Mouse (Mus musculus): ENCODE data around the gene Bex4. TPM values are rescaled to one million over a fixed set of nuclear protein-coding genes. Genes with fewer than 3 reads are reported as not detected.
"Not testable (repeated sequence)": the region's sequence is repeated elsewhere in the genome, so short reads cannot be mapped to it uniquely, and the experiment has no call there.

Gene Bex4
- 128 and 138 TPM in 2 replicates for polyA plus RNA-seq (2014; fragmentation: Nextera tagmentation; extraction: Ambion mirVana)

DNA sequence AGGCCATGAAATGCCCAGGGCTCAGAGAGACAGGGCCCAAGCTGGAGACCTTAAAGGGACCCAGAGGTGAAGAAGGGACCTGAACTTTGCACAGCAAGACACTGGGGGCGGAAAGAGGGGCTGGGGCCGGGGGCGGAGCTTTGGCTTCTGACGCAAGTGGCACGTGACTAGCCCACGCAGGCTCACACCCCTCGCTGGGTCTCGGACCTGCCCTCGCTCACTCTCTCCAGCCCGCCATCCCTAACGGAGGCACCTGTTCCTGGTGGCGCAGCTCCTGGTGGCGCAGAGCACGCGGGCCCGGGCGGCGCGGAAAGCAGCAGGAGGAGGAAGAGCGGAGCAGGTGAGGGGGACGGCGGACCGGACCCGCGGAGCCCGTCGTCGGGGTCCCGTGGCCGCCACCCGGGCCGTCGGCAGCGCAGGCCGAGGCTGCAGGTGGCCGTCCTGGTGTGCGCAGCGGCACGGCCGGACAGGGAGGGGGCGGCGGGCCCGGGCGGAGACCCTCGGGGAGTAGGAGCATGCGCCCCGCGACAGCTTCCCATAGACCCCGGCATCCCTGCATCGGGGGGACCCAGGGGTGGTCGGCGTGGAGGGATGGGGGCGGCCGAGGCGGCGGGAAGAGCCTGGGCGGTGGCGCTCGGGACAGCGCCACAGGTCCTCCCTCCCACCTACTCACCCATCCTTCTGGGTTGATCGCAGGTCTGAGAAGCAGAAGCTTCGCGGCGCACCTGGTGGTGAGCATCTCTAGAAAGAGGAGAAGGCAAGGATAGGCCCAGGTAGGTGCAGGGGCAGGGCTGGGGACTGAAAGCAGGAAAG lies at the start of gene Bex4:
Bex4 (plus strand) TSS at position 170 of the 813 bp plus-strand sequence.
- 0% methylated on average over 5 of the region's 64 CpGs for WGBS
- Histone ChIP-seq H3K4me2 (peak within 1 kb of the TSS; percentile 49), H3K4me3 (ENCODE audit: low read depth, low read length) (peak within 1 kb of the TSS; percentile 29)
- not testable (repeated sequence) for H3K27me3 ChIP-seq (ENCODE audit: insufficient read depth, low read length); H3K4me1 ChIP-seq (ENCODE audit: insufficient read depth); H3K9me3 ChIP-seq (ENCODE audit: low read depth, low read length); H3K36me3 ChIP-seq (ENCODE audit: insufficient read depth); DNase-seq; H3K9ac ChIP-seq; H3K27ac ChIP-seq (ENCODE audit: low read depth)
- ATAC-seq (ENCODE audit: insufficient read depth): peak; percentile 92

DNA sequence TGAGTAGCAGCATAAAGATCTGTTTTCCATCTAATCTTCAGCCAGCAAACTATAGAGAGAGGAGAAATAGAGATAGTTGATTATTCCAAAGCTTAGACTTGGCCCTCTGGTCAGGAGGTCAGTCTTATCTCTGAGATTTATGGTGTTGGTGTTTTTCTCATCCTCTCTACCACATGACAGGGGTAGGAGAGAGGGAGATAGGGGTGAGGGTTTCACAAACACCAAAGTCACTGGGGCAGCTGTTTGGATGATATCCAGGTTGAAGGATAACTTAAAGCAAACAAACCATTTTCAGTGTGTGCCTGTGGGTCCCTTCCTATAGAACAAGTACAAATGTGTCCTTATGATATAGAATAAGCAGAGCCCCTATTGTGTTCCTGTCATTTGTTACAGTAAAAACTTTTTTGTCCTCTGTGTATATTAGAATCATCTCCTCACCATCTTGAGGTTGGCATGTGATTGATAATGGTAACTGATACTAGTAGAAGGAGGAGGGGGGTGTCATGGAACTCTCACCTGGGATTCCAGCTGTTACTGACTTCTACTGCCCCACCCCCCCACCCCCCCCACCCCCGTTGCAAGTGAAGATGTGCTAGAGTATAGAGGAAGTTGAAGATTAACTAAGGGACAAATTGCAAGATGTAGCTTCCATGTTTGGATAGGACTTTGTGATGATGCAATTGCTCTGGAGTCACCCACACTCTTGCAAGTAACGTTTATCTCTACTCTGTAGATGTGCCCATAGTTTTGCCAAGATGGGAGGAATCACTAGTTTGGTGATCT lies 46.1 kb upstream of the Bex4 start:
- Histone ChIP-seq H3K4me3 (ENCODE audit: low read depth, low read length) (no peak overlapping the region), H3K36me3 (ENCODE audit: insufficient read depth) (no peaks in the 10 kb centered on the region), H3K4me1 (ENCODE audit: insufficient read depth) (no peaks in the 10 kb centered on the region), H3K9me3 (ENCODE audit: low read depth, low read length) (no peaks in the 10 kb centered on the region), H3K27ac (ENCODE audit: low read depth) (no peak overlapping the region), H3K9ac (no peak overlapping the region), H3K4me2 (no peak overlapping the region), H3K27me3 (ENCODE audit: insufficient read depth, low read length) (no peaks in the 10 kb centered on the region)
- no peak for TF ChIP-seq CTCF (IDR thresholded peaks at IDR 0.05; ENCODE audit: low read depth)
- ATAC-seq (ENCODE audit: insufficient read depth): peak; percentile 47; the same call in 1 of the 2 replicates
- peak; percentile 37 for DNase-seq
- 7% methylated on average over 2 of the region's 2 CpGs for WGBS

DNA sequence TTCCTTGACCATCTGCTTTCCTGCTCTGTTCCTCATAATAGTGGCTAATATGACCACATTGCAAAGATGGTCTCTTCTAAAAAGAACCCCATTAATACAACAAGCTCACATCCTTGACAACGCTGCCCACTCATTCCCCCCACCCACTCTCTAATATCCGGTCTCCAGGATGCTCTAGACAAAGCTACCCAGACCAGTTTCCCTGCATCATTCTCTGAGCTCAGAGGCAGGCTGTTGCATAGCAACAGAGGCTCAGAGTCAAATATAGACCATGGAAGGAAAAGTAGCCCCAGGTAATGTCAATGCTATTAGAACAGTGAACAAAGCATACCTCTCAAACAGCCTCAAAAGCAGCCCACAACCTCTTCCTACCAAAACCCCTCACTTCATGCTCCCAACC lies 44.4 kb upstream of the Bex4 start:
- no peaks in the 10 kb centered on the region for H3K36me3 ChIP-seq (ENCODE audit: insufficient read depth)
- H3K27ac ChIP-seq (ENCODE audit: low read depth): no peak overlapping the region
- no peaks in the 10 kb centered on the region for H3K4me1 ChIP-seq (ENCODE audit: insufficient read depth)
- H3K27me3 ChIP-seq (ENCODE audit: insufficient read depth, low read length): no peaks in the 10 kb centered on the region
- DNase-seq (no peak), ATAC-seq (ENCODE audit: insufficient read depth) (no peak)
- no peak for TF ChIP-seq CTCF (IDR thresholded peaks at IDR 0.05; ENCODE audit: low read depth)
- 27% methylated on average over 2 of the region's 2 CpGs for WGBS
- no peaks in the 10 kb centered on the region for H3K9me3 ChIP-seq (ENCODE audit: low read depth, low read length)
- no peak overlapping the region for H3K9ac ChIP-seq
- H3K4me3 ChIP-seq (ENCODE audit: low read depth, low read length): no peak overlapping the region
- no peak overlapping the region for H3K4me2 ChIP-seq

GRCm38 (mm10) chrX:136104046-136104723 lies 34.6 kb upstream of the Bex4 start:
- no peaks in the 10 kb centered on the region for H3K4me1 ChIP-seq (ENCODE audit: insufficient read depth)
- no peaks in the 10 kb centered on the region for H3K9me3 ChIP-seq (ENCODE audit: low read depth, low read length)
- no peak overlapping the region for H3K4me3 ChIP-seq (ENCODE audit: low read depth, low read length)
- no peak for TF ChIP-seq CTCF (IDR thresholded peaks at IDR 0.05; ENCODE audit: low read depth)
- H3K27me3 ChIP-seq (ENCODE audit: insufficient read depth, low read length): no peaks in the 10 kb centered on the region
- no peaks in the 10 kb centered on the region for H3K36me3 ChIP-seq (ENCODE audit: insufficient read depth)
- ATAC-seq (ENCODE audit: insufficient read depth) (no peak), DNase-seq (no peak)
- H3K27ac ChIP-seq (ENCODE audit: low read depth): no peak overlapping the region
- no peak overlapping the region for H3K4me2 ChIP-seq
- H3K9ac ChIP-seq: no peak overlapping the region
- 71% methylated on average over 4 of the region's 4 CpGs for WGBS

- DNase-seq (no peak), ATAC-seq (ENCODE audit: insufficient read depth) (no peak)
- Histone ChIP-seq H3K4me3 (ENCODE audit: low read depth, low read length) (no peak overlapping the region), H3K27me3 (ENCODE audit: insufficient read depth, low read length) (no peaks in the 10 kb centered on the region), H3K9me3 (ENCODE audit: low read depth, low read length) (no peaks in the 10 kb centered on the region), H3K4me2 (no peak overlapping the region), H3K9ac (no peak overlapping the region), H3K27ac (ENCODE audit: low read depth) (no peak overlapping the region), H3K36me3 (ENCODE audit: insufficient read depth) (no peaks in the 10 kb centered on the region), H3K4me1 (ENCODE audit: insufficient read depth) (no peaks in the 10 kb centered on the region)
- 60% methylated on average over 3 of the region's 3 CpGs for WGBS
- TF ChIP-seq CTCF (IDR thresholded peaks at IDR 0.05; ENCODE audit: low read depth): no peak
These were observed 34.1 kb upstream of the Bex4 start for GRCm38 (mm10) chrX:136104724-136105088.

DNA sequence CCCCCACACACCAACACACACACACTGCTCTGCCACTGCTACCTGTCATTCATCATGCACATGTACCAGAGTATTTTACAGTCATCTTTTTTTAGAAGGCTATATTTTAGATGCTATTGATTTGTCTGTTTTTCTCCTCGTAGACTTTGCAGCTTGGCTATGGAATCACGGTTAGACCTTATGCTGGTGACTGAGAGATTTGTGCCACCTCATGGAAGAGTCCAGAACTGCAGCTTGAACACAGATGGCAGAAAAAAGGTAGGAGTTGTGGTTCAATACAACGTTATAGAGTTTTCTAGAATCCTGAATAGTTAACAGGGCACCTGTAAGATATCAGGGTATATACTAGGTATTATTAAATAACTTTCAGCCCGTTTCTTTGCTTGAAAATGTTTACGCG lies 30.9 kb upstream of the Bex4 start:
- TF ChIP-seq CTCF (IDR thresholded peaks at IDR 0.05; ENCODE audit: low read depth): peak; percentile 67
- 34% methylated on average over 6 of the region's 6 CpGs for WGBS
- ATAC-seq (ENCODE audit: insufficient read depth): no peak
- no peak overlapping the region for H3K4me3 ChIP-seq (ENCODE audit: low read depth, low read length)
- H3K4me1 ChIP-seq (ENCODE audit: insufficient read depth): no peaks in the 10 kb centered on the region
- H3K4me2 ChIP-seq: no peak overlapping the region
- no peaks in the 10 kb centered on the region for H3K27me3 ChIP-seq (ENCODE audit: insufficient read depth, low read length)
- no peak overlapping the region for H3K27ac ChIP-seq (ENCODE audit: low read depth)
- DNase-seq: peak; percentile 68
- H3K36me3 ChIP-seq (ENCODE audit: insufficient read depth): no peaks in the 10 kb centered on the region
- no peaks in the 10 kb centered on the region for H3K9me3 ChIP-seq (ENCODE audit: low read depth, low read length)
- H3K9ac ChIP-seq: no peak overlapping the region

DNA sequence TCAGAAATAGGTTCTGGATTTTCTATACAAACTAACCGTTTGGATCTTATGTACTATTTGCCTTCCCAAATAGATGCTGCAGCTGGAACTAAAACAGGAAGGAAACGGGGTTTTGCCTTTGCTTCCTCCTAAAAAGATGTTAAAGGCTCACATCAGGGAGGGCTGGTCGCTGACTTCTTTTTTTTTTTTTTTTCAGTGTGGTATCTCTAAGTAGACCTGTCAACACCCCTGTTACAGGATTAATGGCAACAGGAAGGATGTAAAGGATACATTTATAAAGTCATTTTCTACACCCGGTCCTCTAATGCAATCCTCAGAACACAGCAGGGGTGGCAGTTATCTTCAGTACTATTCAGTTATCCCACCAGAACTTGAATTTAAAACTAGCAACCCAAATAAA lies 23.8 kb upstream of the Bex4 start:
- peak overlapping the region; percentile 59; the same call in 1 of the 2 replicates for H3K4me2 ChIP-seq
- 25% methylated on average over 4 of the region's 4 CpGs for WGBS
- H3K9me3 ChIP-seq (ENCODE audit: low read depth, low read length): no peaks in the 10 kb centered on the region
- no peak for TF ChIP-seq CTCF (IDR thresholded peaks at IDR 0.05; ENCODE audit: low read depth)
- H3K27me3 ChIP-seq (ENCODE audit: insufficient read depth, low read length): no peaks in the 10 kb centered on the region
- H3K4me3 ChIP-seq (ENCODE audit: low read depth, low read length): peak overlapping the region; percentile 36; the same call in 1 of the 2 replicates
- no peaks in the 10 kb centered on the region for H3K36me3 ChIP-seq (ENCODE audit: insufficient read depth)
- peak; percentile 32 for ATAC-seq (ENCODE audit: insufficient read depth)
- no peak overlapping the region for H3K9ac ChIP-seq
- no peaks in the 10 kb centered on the region for H3K4me1 ChIP-seq (ENCODE audit: insufficient read depth)
- DNase-seq: peak; percentile 2
- H3K27ac ChIP-seq (ENCODE audit: low read depth): no peak overlapping the region
